11 mouse cellular contexts compared by ENCODE assay signal in genomic region chr9:96394910-96395690, GRCm38 (mm10). TPM values are rescaled to one million over a fixed set of nuclear protein-coding genes. Genes with fewer than 3 reads are reported as not detected.
A peak's percentile ranks its signal among the peaks of the same experiment; 100 is the strongest.
DNase-seq lines count a peak whose midpoint lies in the region; ATAC-seq lines count a peak whose summit lies in the region.
"Had no signal": no experiment of that assay in that cellular context is flagged by ENCODE, and none has a peak within 500 bp of the region (broad histone marks: within the 10 kb centered on the region; RNA-seq: fewer than 3 reads in every experiment).

No protein-coding gene starts in this region.

- H3K4me1 ChIP-seq in liver, embryonic 15.5 days (replicated peaks): peaks cover 9% of the 10 kb centered on the region; the same call in 1 of the 2 replicates

- H3K9ac ChIP-seq in liver, embryonic 15.5 days: no peak overlapping the region
- H3K9ac ChIP-seq: embryonic facial prominence, embryonic 13.5 days; kidney, embryonic 15.5 days had no signal

- H3K36me3 ChIP-seq in liver, embryonic 15.5 days (replicated peaks): no peaks in the 10 kb centered on the region
- H3K36me3 ChIP-seq in splenic B cell, adult 2 months (ENCODE audit: control insufficient read depth, insufficient read depth, low read length, poor library complexity, severe bottlenecking): no peaks in the 10 kb centered on the region
- H3K36me3 ChIP-seq: embryonic facial prominence, embryonic 13.5 days; kidney, embryonic 15.5 days had no signal

- intact Hi-C loops in heart, postnatal 25 days (cut with DNase I): no loop called here

- H3K27ac ChIP-seq in liver, embryonic 15.5 days (replicated peaks): 0 out of 2 replicates have a peak overlapping the region, but pooled peaks have one; percentile 19
- H3K27ac ChIP-seq: embryonic facial prominence, embryonic 13.5 days; kidney, embryonic 15.5 days had no signal

- no peak overlapping the region for H3K4me2 ChIP-seq in liver, embryonic 15.5 days
- H3K4me2 ChIP-seq: embryonic facial prominence, embryonic 13.5 days; kidney, embryonic 15.5 days had no signal

- WGBS in liver, embryonic 15.5 days (ENCODE audit: insufficient replicate concordance): 32% methylated on average over 16 of the region's 16 CpGs

- H3K9me3 ChIP-seq in liver, embryonic 15.5 days (replicated peaks): no peaks in the 10 kb centered on the region
- H3K9me3 ChIP-seq: embryonic facial prominence, embryonic 13.5 days; kidney, embryonic 15.5 days had no signal

- no peak overlapping the region for H3K4me3 ChIP-seq in liver, embryonic 15.5 days (replicated peaks)
- H3K4me3 ChIP-seq: embryonic facial prominence, embryonic 13.5 days; kidney, embryonic 15.5 days had no signal

- ATAC-seq in activated CD4-positive, CD25-positive, alpha-beta regulatory T cell, adult 4 months: peak; percentile 70
- ATAC-seq in liver, embryonic 15.5 days (ENCODE audit: insufficient read depth): no peak
- no peak for ATAC-seq in erythroblast, adult 5-6 weeks (replicated peaks; ENCODE audit: low FRiP score, poor library complexity, severe bottlenecking)

- DNase-seq in heart, adult 18-20 months: peak; percentile 37 to 45
- no peak for DNase-seq in heart, postnatal 25 days (ENCODE audit: low spot score)
- DNase-seq in splenic B cell, adult 2 months (ENCODE audit: low read depth, low spot score): peak; percentile 35
- DNase-seq in layer of hippocampus, postnatal 25 days (ENCODE audit: extremely low spot score in 1 of 2, low spot score in 1 of 2): no peak
- no peak for DNase-seq in cerebellum, postnatal 36 days
- DNase-seq: adrenal gland, adult 2 months had no signal

- no peaks in the 10 kb centered on the region for H3K27me3 ChIP-seq in liver, embryonic 15.5 days
- no peaks in the 10 kb centered on the region for H3K27me3 ChIP-seq in splenic B cell, adult 2 months (ENCODE audit: control insufficient read depth, insufficient read depth, low read length, poor library complexity, severe bottlenecking)
- H3K27me3 ChIP-seq: kidney, embryonic 15.5 days had no signal

RNA-seq across cellular contexts. Expression of gene Atp1b3, which starts 30.9 kb away (rescaled TPM):
- total RNA-seq in heart, adult 18-20 months (2021): 10 to 100 TPM; 51.6 to 63.6 TPM
- 10 to 100 TPM; 58.9 to 64.6 TPM for total RNA-seq in heart, postnatal 25 days (2021)
- polyA plus RNA-seq in activated CD4-positive, CD25-positive, alpha-beta regulatory T cell, adult 4 months (2017; shearing (Covaris generic)): 100 to 1,000 TPM; 275 to 348 TPM
- polyA plus RNA-seq in liver, embryonic 15.5 days (2015; fragmentation: Nextera tagmentation; extraction: Ambion mirVana): 64.4 and 69.4 TPM in 2 replicates
- total RNA-seq in erythroblast, adult 5-6 weeks (2015; ENCODE audit: low replicate concordance): 55.0 and 62.6 TPM in 2 replicates
- total RNA-seq in erythroblast, adult 5-6 weeks (2017; ENCODE audit: low replicate concordance): 44.9 and 64.3 TPM in 2 replicates
- 10 to 100 TPM; 74.7 to 80.9 TPM for total RNA-seq in layer of hippocampus, postnatal 25 days (2021)

Comparison
In these comparisons a context has a peak if more than half of its experiments do, and no peak if none do; other contexts are left out.
1. DNase-seq: peak in heart, adult 18-20 months (2 of 2) and splenic B cell, adult 2 months (single experiment); none in heart, postnatal 25 days (single experiment), layer of hippocampus, postnatal 25 days (0 of 2) and cerebellum, postnatal 36 days (0 of 2).